Mouse (Mus musculus): ENCODE measurements at regions not wholly inside any gene's neighbourhood (a gene's known extent, or its start where the extent isn't known, plus 50 kb on each side); places are given as distances from the start of the nearest gene placed in this dataset.

DNA sequence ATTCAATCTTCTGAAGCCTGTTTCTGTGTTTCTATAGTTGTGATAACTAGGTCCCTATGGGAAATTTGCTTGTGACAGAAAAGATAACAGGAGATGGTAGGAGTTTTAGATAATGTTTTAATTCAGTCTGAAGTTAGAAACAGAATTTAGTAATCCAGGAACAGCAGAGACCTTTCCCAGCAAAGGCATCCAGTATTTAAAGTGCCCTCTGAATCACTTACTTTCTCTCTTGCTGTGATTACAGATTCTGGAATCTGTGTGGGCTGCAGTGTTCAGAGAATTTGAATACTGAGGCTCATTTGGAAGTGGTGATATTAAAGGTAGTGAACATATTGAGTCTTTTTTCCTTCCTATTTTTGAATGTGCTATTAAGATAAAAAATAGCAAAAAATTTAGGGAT, 154.6 kb downstream of the Gm11077 start:
- TF ChIP-seq CTCF (IDR thresholded peaks at IDR 0.05; ENCODE audit: low read depth) (no peak), EP300 (optimal IDR thresholded peaks at IDR 0.05) (no peak)

All from stomach, postnatal 0 days (tissue).